Mouse (Mus musculus): ENCODE results near the gene Hoxb2.

Gene Hoxb2

GRCm38 (mm10) chr11:96316696-96317607 lies 33.4 kb upstream of the Hoxb2 start:
- ATAC-seq (ENCODE audit: low TSS enrichment) = no peak

GRCm38 (mm10) chr11:96317608-96318367 lies 32.5 kb upstream of the Hoxb2 start, which contains the start of gene Hoxb4:
Gene Hoxb4, plus strand, starts transcription at chr11:96318267.
- ATAC-seq (ENCODE audit: low TSS enrichment) = no peak

- ATAC-seq (ENCODE audit: low TSS enrichment) = no peak
Observed at GRCm38 (mm10) chr11:96318368-96319070, 31.8 kb upstream of the Hoxb2 start.

- no peak for ATAC-seq (ENCODE audit: low TSS enrichment)
Observed at GRCm38 (mm10) chr11:96319071-96319902, 31.0 kb upstream of the Hoxb2 start.

DNA sequence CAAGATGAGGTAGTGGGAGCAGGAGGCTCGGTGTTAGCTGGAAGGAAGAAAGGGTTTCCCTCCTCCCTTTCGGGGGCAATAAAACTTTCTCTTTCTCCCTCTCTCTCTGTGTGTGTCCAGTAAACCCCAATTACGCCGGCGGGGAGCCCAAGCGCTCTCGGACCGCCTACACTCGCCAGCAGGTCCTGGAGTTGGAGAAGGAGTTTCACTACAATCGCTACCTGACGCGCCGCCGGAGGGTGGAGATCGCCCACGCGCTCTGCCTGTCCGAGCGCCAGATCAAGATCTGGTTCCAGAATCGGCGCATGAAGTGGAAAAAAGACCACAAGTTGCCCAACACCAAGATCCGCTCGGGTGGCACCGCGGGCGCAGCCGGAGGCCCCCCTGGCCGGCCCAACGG lies 30.4 kb upstream of the Hoxb2 start:
- no peak for ATAC-seq (ENCODE audit: low TSS enrichment)

DNA sequence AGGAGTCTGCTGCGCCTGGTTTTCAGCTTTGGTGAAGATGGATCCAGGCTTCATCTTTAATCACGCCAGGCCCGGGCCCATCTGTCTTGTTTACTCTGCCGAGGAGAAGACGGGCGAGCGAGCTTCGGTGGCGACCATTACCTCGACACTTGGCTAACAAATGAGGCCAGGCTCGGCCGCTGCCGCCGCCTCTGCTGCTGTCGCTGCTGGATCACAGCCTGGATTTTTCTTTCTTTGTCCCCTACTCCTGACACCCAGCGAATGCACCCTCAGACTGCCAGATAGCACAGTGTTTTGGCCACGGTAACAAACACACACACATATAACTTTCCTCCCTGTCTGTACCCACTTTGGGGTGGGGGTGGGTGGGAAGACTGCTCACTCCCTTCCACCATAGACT lies 29.6 kb upstream of the Hoxb2 start:
- ATAC-seq (ENCODE audit: low TSS enrichment) = no peak

GRCm38 (mm10) chr11:96321846-96322245 lies 28.5 kb upstream of the Hoxb2 start:
- ATAC-seq (ENCODE audit: low TSS enrichment) = no peak

- ATAC-seq (ENCODE audit: low TSS enrichment) = no peak
Observed at GRCm38 (mm10) chr11:96322738-96323137, 27.6 kb upstream of the Hoxb2 start.

- no peak for ATAC-seq (ENCODE audit: low TSS enrichment)
Observed at GRCm38 (mm10) chr11:96323154-96323553, 27.2 kb upstream of the Hoxb2 start, which contains the start of gene Hoxb3. Gene Hoxb3, plus strand, starts transcription at chr11:96323326.

DNA sequence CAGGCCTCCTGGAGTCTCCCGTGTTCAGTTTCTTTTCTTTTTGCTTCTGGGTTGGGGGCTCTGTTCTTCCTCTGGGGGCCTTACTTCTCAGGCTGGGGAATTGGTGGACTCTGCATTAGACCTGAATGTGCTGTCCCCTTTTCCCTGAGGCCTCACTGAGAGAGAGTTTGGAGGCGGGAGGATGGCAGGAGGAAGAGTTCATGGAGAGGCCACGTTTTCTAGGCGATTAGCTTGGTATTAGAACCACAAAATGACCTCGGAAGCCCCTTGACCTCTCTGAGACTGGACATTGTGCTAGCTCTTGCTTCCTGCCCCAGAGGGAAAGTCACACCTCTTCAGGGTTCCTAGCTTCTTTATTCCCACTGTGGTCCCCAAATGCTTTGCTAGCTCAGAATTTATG lies 26.2 kb upstream of the Hoxb2 start:
- ATAC-seq (ENCODE audit: low TSS enrichment) = no peak

DNA sequence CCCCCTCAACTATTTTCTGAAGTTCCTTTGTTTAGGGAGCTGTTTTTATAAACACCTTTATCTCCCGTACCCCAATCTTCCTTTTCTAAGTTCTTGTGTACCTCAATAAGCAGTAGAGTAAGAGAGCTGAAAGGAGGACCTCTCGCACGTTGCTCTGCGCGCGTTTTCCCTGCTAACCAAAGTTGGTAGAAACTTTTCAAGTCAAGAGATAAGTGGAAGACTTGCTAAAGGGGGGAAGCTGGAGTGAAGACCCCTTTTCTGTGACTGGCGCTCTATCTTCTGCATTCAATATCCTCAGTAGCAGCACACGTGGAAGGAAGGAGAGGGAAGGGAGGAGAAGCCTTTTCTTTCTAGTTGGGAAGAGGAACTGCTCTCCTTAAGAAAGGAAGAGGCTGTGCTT lies 25.4 kb upstream of the Hoxb2 start:
- ATAC-seq (ENCODE audit: low TSS enrichment) = no peak

GRCm38 (mm10) chr11:96325747-96326212 lies 24.5 kb upstream of the Hoxb2 start:
- ATAC-seq (ENCODE audit: low TSS enrichment) = no peak

DNA sequence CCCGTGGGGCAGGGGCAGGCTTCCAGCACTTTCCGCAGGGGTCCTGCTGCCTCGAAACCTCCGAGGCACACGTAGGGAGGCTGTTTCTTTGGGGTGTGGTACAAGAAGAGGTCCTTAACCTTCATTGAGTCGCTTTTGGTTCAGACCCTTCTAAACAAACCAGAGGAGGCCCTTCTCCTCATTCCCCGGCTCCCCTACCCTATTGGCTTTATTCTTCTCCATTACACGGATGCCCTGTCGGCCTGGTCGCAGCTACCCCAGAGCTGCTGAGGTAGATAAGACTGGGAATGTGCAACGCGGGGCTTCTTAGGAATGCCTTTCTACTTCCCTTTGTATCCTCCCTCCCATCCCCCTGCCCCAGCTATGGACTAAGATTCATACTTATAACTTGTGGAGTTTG lies 23.6 kb upstream of the Hoxb2 start:
- no peak for ATAC-seq (ENCODE audit: low TSS enrichment)

- no peak for ATAC-seq (ENCODE audit: low TSS enrichment)
Observed at GRCm38 (mm10) chr11:96327122-96327521, 23.2 kb upstream of the Hoxb2 start.

- ATAC-seq (ENCODE audit: low TSS enrichment) = no peak
Observed at GRCm38 (mm10) chr11:96327750-96328149, 22.6 kb upstream of the Hoxb2 start.

DNA sequence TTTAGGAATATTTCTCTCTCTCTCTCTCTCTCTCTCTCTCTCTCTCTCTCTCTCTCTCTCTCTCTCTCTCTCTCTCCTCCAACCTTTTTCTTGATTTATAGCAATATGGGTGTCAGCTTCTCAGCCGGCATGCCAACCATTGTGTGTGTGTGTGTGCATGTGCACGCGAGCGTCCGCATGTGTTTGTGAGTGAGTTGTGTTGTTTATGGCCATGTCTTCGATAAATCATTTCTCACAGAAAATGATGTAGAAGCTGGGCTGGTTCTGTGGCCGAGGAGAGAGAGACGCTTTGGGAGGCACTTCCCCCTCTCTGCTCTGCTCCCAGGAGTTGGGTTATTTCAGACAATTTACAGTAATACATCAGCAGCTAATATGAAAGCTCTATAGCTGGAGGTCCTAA lies 21.7 kb upstream of the Hoxb2 start:
- ATAC-seq (ENCODE audit: low TSS enrichment) = no peak

DNA sequence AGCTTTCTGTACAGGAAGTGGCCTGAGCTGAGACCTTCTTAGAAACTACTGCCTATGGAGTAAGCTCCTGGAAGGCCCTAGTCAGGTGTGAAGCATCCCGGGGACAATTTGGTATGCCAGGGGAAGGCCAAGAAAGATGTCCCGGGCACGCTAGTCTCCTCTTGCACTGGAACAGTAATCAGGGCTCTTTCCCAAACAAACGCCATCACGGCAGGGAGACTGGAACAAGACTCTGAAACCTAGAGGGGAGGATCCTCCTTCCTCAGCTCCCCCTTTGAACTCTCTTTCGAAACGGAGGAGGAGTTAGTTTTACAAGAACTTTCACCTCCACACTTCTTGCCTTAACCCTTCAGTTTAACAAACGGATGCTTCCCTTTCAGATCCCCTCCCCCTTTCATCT lies 18.2 kb upstream of the Hoxb2 start:
- no peak for ATAC-seq (ENCODE audit: low TSS enrichment)

- no peak for ATAC-seq (ENCODE audit: low TSS enrichment)
Observed at GRCm38 (mm10) chr11:96332618-96333032, 17.7 kb upstream of the Hoxb2 start.

- ATAC-seq (ENCODE audit: low TSS enrichment) = no peak
Observed at GRCm38 (mm10) chr11:96333241-96334001, 16.9 kb upstream of the Hoxb2 start.

GRCm38 (mm10) chr11:96334002-96334364 lies 16.3 kb upstream of the Hoxb2 start:
- no peak for ATAC-seq (ENCODE audit: low TSS enrichment)
